Mouse (Mus musculus) G1E (cell line): ENCODE data around the gene Klf15.

ENCODE experiments used
- CTCF ChIP-seq: IDR thresholded peaks from 2 replicates; pipeline ENCODE4 v1.5.1; 2012; ENCODE audit warnings: low read depth, low read length, inconsistent platforms, mixed read lengths
- GATA1 ChIP-seq: IDR thresholded peaks from 2 replicates; pipeline ENCODE4 v1.6.1; 2012; ENCODE audit warnings: borderline replicate concordance, low read length, inconsistent platforms, mixed read lengths

- TF ChIP-seq CTCF = no peak
- TF ChIP-seq GATA1 = no peak
Observed at GRCm38 (mm10) chr6:90451512-90451911, 10.9 kb upstream of the Klf15 start.
